Mouse (Mus musculus) ES-Bruce4 (cell line): ENCODE measurements around the gene Bpifb9a. TPM values are rescaled to one million over a fixed set of nuclear protein-coding genes. Genes with fewer than 3 reads are reported as not detected.
"Not testable (repeated sequence)": the region's sequence is repeated elsewhere in the genome, so short reads cannot be mapped to it uniquely, and the experiment has no call there.

ENCODE experiments used
- H3K27ac ChIP-seq: 2 replicates; pipeline ENCODE4 v1.5.1; 2012; ENCODE audit warnings: low read length, inconsistent platforms; ENCODE audit not compliant: insufficient read depth
- H3K27me3 ChIP-seq: 2 replicates; pipeline ENCODE4 v1.6.1; 2012; ENCODE audit warnings: mild to moderate bottlenecking, low read length, inconsistent platforms; ENCODE audit not compliant: control insufficient read depth, poor library complexity, insufficient read depth, severe bottlenecking
- H3K36me3 ChIP-seq: 2 replicates; pipeline ENCODE4 v1.6.1; 2012; ENCODE audit warnings: inconsistent platforms, mild to moderate bottlenecking, low read length, moderate library complexity; ENCODE audit not compliant: control insufficient read depth, poor library complexity, insufficient read depth, severe bottlenecking
- H3K4me1 ChIP-seq: one replicate; pipeline ENCODE4 v1.8.1; 2011; ENCODE audit warnings: low read length; ENCODE audit not compliant: control insufficient read depth, insufficient read depth
- H3K4me3 ChIP-seq: 2 replicates; pipeline ENCODE4 v1.5.1; 2011; ENCODE audit warnings: low read depth, mild to moderate bottlenecking, low read length
- H3K9ac ChIP-seq: 2 replicates; pipeline ENCODE4 v1.6.1; 2012; ENCODE audit warnings: low read depth, mild to moderate bottlenecking, inconsistent platforms; ENCODE audit not compliant: poor library complexity, severe bottlenecking
- H3K9me3 ChIP-seq: replicated peaks from 2 replicates; pipeline ENCODE4 v1.6.1; 2012; ENCODE audit warnings: mild to moderate bottlenecking, low read length, inconsistent platforms; ENCODE audit not compliant: control insufficient read depth, poor library complexity, insufficient read depth, severe bottlenecking
- CTCF ChIP-seq: IDR thresholded peaks from one replicate; pipeline ENCODE4 v1.8.1; 2011; ENCODE audit warnings: low read depth, low read length
- EP300 ChIP-seq: IDR thresholded peaks from 2 replicates; pipeline ENCODE4 v1.6.1; 2011; ENCODE audit warnings: low read depth, low read length; ENCODE audit not compliant: insufficient read depth
- POLR2A ChIP-seq: IDR thresholded peaks from one replicate; pipeline ENCODE4 v1.8.1; 2011; ENCODE audit warnings: low read length; ENCODE audit not compliant: insufficient read depth
- polyA plus RNA-seq: library from polyadenylated mRNA; stranded (reverse); fragments of >200 nt; gene quantifications from 2 replicates; pipeline ENCODE4 v1.2.4, GENCODE M21; 2011; ENCODE audit warnings: low read depth; ENCODE audit not compliant: missing spikeins, insufficient read depth, insufficient read length

The Bpifb9a gene
- polyA plus RNA-seq, 1 experiment = not detected

DNA sequence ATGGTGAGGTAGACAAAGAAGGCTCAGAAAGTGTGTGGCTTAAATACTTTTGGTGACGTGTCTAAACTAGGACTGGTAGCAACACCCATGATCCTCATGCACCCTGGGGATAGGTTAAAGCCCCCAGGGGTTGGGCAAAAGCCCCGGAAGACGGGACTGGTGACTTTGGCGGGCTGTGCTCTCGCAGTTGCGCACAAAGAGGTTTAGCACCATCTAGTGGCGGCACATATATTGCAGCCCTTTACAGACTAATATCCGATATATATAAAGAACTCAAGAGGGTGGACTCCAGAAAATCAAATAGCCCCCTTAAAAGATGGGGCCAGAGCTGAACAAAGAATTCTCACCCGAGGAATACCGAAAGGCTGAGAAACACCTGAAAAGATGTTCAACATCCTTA is 37.1 kb downstream of the Bpifb9a start:
- H3K27me3 ChIP-seq, H3K9ac ChIP-seq, H3K4me1 ChIP-seq, H3K9me3 ChIP-seq, H3K4me3 ChIP-seq, H3K27ac ChIP-seq, H3K36me3 ChIP-seq: not testable (repeated sequence)
- TF ChIP-seq CTCF = peak; percentile 32

DNA sequence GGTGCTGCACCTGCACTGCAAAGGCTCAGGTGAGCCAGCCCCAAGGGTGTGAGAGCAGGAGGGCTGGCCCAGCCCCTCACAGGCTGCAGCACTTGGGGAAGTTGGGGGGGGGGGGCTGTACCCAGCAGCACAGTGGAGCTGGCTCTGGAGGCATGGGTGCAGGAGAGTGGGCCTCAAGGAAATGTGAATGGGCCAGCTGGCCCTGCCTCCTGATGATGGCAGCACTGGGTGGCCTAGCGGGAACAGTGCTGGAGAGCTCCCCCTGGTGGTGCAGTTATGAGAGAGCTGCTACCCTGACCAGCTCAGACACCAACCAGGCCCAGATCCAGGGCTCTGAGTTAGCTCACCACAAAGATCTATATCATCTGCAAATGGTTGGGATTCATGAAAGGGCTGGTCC is 42.8 kb downstream of the Bpifb9a start:
- Histone ChIP-seq H3K27me3 (no peaks in the 10 kb centered on the region), H3K4me3 (no peak overlapping the region), H3K36me3 (no peaks in the 10 kb centered on the region), H3K9ac (no peak overlapping the region), H3K4me1 (no peaks in the 10 kb centered on the region), H3K9me3 (no peaks in the 10 kb centered on the region), H3K27ac (no peak overlapping the region)
- TF ChIP-seq CTCF (peak; percentile 100), POLR2A (no peak)

DNA sequence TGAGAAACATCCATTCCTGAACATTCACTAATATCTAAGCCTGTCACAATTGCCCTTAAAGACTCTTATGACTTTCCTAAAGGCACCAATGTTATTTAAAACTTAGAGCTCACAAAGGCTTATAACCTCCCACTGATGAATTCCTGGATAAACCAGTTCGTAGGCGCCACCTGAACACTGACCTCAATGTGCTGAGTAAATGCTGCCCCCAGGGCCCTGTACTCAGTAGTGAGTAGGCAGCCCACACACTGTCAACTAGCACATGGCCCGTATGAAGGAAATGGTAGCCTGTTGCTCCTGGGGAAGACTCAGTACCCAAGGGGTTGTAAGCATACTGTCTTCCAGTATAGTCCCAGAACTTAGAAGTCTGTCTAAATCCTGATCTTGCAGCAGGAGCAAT is 44.1 kb downstream of the Bpifb9a start:
- no peak overlapping the region for H3K27ac ChIP-seq
- no peak overlapping the region for H3K9ac ChIP-seq
- H3K4me3 ChIP-seq = no peak overlapping the region
- H3K27me3 ChIP-seq = no peaks in the 10 kb centered on the region
- no peaks in the 10 kb centered on the region for H3K9me3 ChIP-seq
- no peak for TF ChIP-seq EP300
- TF ChIP-seq CTCF = no peak
- no peak for TF ChIP-seq POLR2A
- no peaks in the 10 kb centered on the region for H3K36me3 ChIP-seq
- H3K4me1 ChIP-seq = no peaks in the 10 kb centered on the region

DNA sequence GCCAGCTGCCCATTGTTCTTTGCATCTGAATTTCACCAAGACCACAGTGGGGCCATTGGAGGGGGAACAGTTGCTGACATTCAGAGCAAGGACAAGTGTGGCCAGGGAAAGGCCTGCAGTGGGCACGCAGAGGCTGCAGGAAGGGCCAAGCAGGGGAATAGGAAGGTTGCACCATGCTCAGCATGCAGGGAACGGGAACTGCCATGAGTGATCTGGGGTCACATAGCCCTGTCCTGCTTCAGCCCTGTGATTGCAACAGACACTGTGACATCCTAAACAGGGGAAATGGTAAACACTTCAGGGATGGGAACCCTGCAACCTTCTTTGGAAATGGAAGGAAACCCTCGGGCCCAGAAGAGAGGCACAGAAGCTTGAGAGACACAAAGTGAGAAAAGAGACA is 47.0 kb downstream of the Bpifb9a start:
- H3K4me1 ChIP-seq, H3K27ac ChIP-seq, H3K4me3 ChIP-seq, H3K9me3 ChIP-seq, H3K36me3 ChIP-seq, H3K27me3 ChIP-seq, H3K9ac ChIP-seq: not testable (repeated sequence)

DNA sequence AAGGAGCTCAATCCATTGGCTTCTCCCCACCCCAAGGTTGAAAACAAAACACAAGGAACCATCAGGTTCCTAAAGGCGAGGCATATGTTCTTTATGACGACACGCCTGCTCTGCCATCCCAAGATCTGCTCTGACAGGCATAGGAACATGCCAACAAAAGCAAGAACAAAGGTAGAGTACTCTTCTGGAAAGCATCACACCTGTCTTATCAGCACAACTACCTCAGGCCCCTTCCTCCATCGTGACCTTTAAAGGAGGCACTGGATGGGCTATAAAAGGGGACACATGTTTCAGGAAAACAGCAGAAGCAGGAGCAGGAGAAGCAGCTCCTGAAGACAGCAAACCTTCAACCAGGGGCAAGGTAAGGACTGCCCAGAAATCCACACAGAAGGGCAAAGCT is 49.3 kb downstream of the Bpifb9a start, which contains the start of gene Bpifb9b:
Gene Bpifb9b (plus strand): TSS at position 301 of the 400 bp plus-strand sequence.
- not testable (repeated sequence) for H3K27me3 ChIP-seq, H3K36me3 ChIP-seq, H3K9ac ChIP-seq, H3K4me3 ChIP-seq, H3K27ac ChIP-seq, H3K9me3 ChIP-seq, H3K4me1 ChIP-seq

DNA sequence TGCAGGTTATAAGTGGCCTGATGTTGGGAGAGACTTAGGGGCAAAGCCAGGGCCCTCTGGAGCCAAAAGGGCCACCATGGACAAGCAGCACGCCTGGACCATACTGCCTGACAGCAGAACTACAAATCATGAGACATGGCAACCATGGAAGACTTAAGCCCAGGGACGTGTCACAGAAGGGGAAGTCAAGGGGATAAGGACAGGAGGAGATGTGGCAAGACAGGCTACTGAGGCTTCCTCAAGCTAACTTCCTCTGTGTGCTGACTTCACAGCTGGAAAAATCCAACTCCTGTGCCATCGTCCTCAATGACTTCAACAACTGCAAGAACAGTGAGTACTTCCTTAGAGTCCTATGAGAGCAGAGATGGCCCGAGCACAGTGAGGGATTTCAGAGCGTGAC is 56.1 kb downstream of the Bpifb9a start:
- not testable (repeated sequence) for H3K27me3 ChIP-seq, H3K9ac ChIP-seq, H3K4me1 ChIP-seq, H3K4me3 ChIP-seq, H3K9me3 ChIP-seq, H3K27ac ChIP-seq, H3K36me3 ChIP-seq

Other genes starting within 250 kb of the Bpifb9a start
- gene Bpifa2, start 249.6 kb upstream of the Bpifb9a start, polyA plus RNA-seq = not detected in 2 replicates
- gene Bpifa3, start 127.5 kb upstream of the Bpifb9a start, polyA plus RNA-seq = not detected in 2 replicates
- gene Bpifa1, start 115.0 kb upstream of the Bpifb9a start, polyA plus RNA-seq = not detected in 2 replicates
- not detected in 2 replicates for gene Bpifa5, start 95.2 kb upstream of the Bpifb9a start, polyA plus RNA-seq
- not detected in 2 replicates for gene Bpifb1, start 67.0 kb upstream of the Bpifb9a start, polyA plus RNA-seq
- gene Bpifb5, start 34.1 kb upstream of the Bpifb9a start, polyA plus RNA-seq = 0.73 and 0.82 TPM in 2 replicates
- gene Bpifb9b, start 49.4 kb downstream of the Bpifb9a start, polyA plus RNA-seq = not detected in 2 replicates
- 23.8 and 27.1 TPM in 2 replicates for gene Cdk5rap1, start 115.2 kb downstream of the Bpifb9a start, polyA plus RNA-seq
- 11.7 and 13.5 TPM in 2 replicates for gene Snta1, start 150.2 kb downstream of the Bpifb9a start, polyA plus RNA-seq
- 79.9 and 89.5 TPM in 2 replicates for gene Cbfa2t2, start 178.6 kb downstream of the Bpifb9a start, polyA plus RNA-seq